Mouse (Mus musculus): ENCODE data around the gene Skor1. TPM values are rescaled to one million over a fixed set of nuclear protein-coding genes. Genes with fewer than 3 reads are reported as not detected.

Gene Skor1
- total RNA-seq (2021) = not detected
- long read RNA-seq, experiment 1 = 0 reads
- long read RNA-seq, experiment 2 = 0 reads

DNA sequence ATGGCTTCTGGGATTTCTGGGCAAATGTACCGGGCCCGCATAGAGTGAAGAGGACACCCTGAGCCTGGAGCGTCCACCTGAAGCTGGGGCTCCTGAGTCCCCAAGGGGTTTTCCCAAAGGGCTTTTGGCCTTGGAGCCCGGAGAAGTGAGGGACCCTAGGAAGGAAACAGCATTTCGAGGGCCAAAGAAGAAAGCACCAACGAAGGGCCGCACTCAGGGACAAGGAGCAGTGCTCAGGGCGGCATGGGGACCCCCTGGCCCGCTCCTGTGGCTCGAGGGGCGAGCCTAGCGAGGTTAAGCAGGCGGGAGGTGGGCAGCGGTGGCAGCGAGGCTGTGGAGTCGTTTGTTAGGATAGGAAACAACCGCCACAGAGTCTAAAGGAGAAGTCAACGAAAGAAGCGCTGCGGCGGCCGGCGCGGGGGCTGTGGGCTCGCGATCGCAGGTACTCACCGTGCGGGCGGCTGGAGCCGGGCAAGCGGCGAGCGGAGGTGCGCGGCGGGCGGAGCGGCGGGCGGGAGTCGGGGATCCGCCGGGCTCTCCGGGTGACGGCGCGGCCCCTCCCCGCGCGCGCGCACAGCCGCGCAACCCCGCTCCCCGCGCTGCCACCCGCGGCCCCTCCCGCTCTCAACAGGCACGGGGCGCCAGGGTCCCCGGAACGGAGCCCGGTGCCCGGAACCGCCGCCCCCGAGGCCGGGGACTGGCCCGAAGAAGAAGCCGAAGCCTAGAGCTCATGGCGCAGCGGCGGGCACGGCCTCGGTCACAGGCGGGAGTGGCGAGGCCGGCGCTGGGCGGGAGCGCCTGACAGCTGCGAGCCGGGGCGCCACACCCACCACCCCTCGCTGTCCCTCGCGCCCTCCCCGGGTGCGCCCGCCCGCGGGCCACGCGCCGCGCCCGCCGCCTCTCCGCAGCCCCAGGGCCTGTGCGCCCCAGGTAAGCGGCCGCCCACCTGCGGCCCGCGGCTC is at the start of gene Skor1:
Skor1 (minus strand) TSS at position 552 of the 962 bp plus-strand sequence.
- DNase-seq = no peak
- intact Hi-C loops (cut with DNase I) = no loop called here

DNA sequence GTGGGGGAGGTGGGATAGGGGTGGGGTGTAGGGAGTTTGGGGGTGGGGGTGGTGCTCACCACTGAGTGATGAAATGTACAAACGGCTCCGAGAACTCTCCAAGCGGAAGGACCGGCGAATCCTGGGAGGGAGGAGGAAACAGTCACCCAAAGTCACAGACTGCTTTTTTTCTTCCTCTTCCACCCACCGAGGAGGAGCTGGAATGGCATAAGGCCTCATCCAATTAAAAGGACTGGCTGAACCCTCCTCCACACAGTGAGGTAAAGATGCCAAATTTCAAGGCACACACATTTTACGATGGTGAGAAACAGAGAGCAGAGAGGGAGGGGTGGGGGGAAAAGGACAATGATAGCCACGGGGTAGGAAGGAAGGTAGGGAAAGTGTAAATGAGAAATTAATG is 48.5 kb upstream of the Skor1 start:
- intact Hi-C loops (cut with DNase I) = no loop called here
- DNase-seq = no peak

DNA sequence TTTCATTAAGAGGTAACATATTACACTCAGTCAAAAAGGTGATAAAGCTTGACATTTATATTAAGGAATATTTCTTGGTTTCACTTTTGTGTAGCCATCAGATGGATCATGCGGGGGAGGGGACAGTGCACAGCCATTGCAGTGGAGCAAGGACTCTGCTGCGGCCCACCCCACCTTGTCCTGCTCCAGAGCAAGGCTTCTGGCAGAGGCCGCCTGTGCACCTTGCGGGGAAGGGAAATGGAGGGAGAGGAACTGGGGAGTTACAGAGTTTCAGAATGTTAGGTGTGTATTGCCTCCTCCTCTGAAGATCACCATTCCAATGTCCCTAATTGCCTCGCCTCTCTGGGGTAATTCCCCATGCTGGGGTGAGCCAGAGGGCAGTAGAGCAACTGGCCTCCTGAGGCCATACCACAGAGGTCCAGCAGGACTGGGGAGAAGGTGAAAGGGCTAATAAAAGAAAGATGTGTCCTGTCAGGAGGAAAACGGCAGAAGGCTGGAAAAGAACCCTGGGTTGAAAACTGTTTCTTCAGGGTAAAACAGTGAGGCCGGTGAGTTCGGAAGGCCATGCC is 47.4 kb upstream of the Skor1 start:
- intact Hi-C loops (cut with DNase I) = no loop called here
- peak in 1 of 2 experiments; percentile 20 for DNase-seq

DNA sequence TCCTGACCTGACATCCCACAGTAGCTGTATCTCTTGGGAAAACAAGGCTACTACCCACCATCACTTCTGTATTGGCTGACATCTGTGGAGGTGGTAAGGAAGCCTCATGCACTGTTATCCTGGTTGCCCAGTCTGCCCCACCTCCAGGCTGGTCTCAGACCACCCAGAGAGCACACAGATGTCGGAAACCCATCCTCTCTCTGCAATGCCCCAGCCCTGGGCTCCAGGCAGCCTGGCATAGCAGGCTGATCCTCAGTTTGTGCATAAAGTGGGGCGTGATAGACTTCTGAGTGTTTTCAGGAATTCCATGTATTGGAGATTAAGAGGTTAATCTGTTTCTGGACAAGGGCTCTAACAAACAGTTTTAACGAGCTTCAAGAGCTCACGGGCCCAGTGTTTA is 46.8 kb upstream of the Skor1 start:
- no peak for DNase-seq
- intact Hi-C loops (cut with DNase I) = no loop called here

DNA sequence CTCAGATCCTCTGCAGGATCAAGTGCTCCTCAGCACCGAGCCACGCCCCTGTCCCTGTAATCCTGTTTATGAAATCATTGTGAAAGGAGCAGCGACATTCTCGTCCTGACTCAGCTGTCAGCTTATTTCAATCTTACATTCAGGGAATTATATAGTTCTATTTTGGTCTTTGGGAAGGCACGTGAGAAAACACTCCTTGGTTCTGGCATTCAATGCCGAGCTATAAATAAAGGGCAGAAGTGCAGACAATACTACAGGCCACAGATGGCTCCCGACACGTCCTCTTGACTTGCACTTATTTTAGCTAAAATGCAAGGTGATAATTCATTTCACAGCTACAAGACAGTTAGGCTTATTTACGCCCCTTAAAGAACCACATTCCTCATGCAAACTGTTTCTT is 46.0 kb upstream of the Skor1 start:
- peak in 1 of 2 experiments; percentile 8 for DNase-seq
- intact Hi-C loops (cut with DNase I) = no loop called here

GRCm38 (mm10) chr9:63192809-63193208 is 44.0 kb upstream of the Skor1 start:
- intact Hi-C loops (cut with DNase I) = no loop called here
- no peak for DNase-seq

DNA sequence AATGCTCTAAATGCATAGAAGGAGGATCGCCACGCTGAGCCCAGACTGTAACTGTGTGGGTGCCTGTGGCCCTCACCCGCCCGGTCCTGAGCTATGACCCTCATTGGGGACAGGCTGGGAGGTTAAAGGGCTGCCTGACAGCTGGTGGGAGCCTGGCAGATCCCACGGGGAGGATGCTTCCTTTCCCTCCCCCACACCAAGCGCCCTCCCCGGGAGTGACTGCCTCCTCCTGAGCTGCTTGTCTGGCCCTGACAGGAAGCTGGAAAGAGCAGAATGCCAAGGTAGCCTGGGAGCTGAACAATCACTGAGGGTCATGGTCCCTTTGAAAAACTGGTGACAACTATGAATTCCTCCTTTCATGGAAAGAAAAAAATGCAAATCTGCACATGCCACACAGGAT is 38.5 kb upstream of the Skor1 start:
- DNase-seq = peak in 1 of 2 experiments; percentile 11
- intact Hi-C loops (cut with DNase I) = no loop called here

- intact Hi-C loops (cut with DNase I) = no loop called here
- DNase-seq = no peak
Observed at GRCm38 (mm10) chr9:63185249-63185648, 36.5 kb upstream of the Skor1 start.

DNA sequence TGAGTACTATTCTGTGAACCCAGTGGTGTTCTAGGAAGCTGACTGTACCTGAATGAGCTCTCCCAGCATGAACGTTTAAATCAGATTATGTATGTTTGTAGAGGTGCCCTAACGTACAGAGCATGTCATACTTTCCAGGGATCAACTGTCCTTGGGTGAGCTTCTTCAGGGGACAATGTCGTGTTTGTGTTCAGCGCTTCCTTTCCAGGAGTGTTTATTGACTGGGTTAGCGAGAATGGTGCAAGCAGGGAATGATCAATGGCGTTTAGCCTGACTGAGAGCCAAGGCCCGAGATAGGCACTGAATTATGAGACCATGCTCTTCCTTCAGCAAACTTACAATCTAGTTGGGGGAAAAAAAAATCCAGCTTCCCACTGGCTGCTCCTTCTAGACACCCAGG is 35.1 kb upstream of the Skor1 start:
- no peak for DNase-seq
- intact Hi-C loops (cut with DNase I) = no loop called here

GRCm38 (mm10) chr9:63182306-63182960 is 33.7 kb upstream of the Skor1 start:
- no peak for DNase-seq
- intact Hi-C loops (cut with DNase I) = no loop called here

DNA sequence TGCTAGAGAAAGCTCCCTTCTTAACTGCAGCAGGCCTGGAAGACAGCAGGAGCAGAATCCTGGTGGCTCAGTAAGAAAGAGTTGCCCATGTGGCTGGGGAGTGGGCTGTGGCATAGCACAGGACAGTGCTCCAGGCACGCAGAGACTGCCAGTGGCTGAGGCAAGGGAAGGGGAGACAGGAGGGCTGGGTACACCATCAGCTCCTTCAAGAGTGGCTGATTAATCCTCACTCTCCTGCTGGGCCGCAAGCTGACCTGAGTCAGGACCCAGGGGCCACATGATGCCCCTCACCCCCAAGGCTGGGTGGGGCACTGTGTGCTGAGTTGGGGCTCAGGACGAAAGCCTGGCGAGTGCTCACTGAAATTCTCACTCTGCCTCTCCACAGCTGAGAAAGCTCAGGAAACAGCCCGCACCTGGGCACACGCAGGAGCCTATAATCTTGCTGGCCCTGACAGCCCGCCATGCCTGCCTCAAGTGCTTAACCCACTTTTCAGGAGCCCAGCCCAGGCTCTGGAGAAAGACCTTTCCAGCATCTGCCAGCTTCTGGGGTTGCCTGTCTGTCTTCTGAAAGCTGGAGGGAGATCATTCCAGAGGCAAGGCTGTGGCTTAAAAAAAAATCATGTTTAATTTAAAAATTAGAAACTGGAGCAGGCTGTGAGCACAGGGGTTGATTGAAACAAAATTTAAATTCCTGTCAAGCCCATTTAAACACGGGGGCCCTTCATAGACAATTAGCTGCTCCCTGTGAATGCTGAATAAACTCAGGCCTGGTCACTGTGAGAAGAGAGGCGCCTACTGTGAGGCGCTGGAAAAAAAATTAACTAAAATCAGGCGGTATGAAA is 32.8 kb upstream of the Skor1 start:
- intact Hi-C loops (cut with DNase I) = no loop called here
- DNase-seq = no peak

GRCm38 (mm10) chr9:63178296-63178695 is 29.5 kb upstream of the Skor1 start:
- intact Hi-C loops (cut with DNase I) = no loop called here
- no peak for DNase-seq

DNA sequence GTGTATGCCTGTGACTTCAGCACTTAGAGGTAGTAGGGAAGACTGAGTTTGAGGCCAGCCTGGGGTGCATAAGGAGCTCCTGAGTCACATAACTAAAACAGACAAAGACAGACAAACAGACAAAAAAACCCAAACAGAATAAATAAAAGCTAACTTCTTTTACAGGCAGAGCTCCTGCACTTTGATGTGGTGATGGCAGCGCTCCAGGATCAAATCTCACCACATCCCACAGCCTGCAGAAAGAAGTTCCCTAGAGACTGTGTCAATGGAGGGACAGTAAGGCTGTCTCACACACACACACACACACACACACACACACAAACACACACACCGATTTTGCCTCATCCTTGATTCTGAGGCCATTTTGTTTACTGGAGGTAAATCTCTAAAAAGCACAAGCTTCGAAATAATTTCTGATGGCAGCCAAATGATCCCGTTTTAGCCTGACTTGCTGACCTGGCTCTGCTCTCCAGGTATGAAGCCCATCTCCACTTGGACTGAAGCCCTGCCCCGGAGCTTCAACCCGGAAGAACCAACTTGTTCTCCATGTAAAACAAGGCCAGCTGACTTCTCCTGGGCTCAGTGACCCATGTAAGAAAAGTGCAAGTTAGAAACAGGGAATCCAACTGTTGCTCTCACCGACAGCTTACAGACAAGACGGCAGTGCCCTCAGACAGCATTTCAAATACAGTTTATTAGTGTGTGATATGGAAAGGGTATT is 25.4 kb upstream of the Skor1 start:
- intact Hi-C loops (cut with DNase I) = no loop called here
- no peak for DNase-seq

GRCm38 (mm10) chr9:63171951-63172350 is 23.2 kb upstream of the Skor1 start:
- no peak for DNase-seq
- intact Hi-C loops (cut with DNase I) = no loop called here

DNA sequence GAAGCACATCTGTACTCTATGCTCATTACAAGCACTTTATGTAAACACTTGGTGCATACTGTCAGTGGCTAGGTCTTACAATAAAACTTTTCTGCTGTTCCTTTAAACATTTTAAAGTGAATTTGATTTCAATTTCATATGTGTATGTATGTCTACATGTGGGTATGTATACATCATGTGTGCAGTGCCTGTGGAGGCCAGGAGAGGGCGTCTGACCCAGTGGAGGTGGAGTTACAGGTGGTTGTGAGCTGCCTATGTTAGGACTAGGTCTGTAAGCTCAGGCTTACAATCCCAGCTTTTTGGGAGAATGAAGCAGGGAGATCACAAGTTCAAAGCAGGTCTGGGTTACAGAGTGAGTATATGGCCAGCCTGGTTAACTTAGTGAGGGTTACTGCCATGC is 20.4 kb upstream of the Skor1 start:
- DNase-seq = no peak
- intact Hi-C loops (cut with DNase I) = no loop called here

GRCm38 (mm10) chr9:63165070-63165469 is 16.3 kb upstream of the Skor1 start:
- intact Hi-C loops (cut with DNase I) = no loop called here
- no peak for DNase-seq

DNA sequence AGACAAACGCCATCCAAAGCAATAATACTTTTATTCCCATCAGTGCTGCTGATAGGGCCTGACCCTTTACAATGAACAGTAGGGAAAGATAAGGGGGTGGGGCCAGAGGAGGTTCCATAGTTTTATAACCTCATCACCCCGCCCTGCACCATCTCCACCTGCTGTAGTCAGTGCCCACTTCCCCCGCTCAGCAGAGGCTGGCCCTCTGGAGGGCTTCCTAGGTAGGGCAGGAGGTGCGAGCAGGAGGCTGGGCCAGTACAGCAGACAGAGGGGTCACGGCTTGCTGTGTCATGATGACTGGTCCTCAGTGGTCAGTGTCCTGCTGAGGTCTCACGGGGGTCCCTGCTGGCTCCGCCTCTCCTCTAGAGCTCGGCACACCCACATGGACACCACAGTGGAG is 15.0 kb upstream of the Skor1 start:
- DNase-seq = no peak
- intact Hi-C loops (cut with DNase I) = no loop called here

- intact Hi-C loops (cut with DNase I) = no loop called here
- no peak for DNase-seq
Observed at GRCm38 (mm10) chr9:63151949-63152348, 3.2 kb upstream of the Skor1 start.

- intact Hi-C loops (cut with DNase I) = no loop called here
- peak; percentile 78 to 88 for DNase-seq
Observed at GRCm38 (mm10) chr9:63151072-63151870, 2.5 kb upstream of the Skor1 start.
